Mouse (Mus musculus) hindbrain, embryonic 12.5 days (tissue): ENCODE data around the gene Spen. TPM values are rescaled to one million over a fixed set of nuclear protein-coding genes. Genes with fewer than 3 reads are reported as not detected.
A peak's percentile ranks its signal among the peaks of the same experiment; 100 is the strongest.

Experiments
- ATAC-seq: fragments of 200-750 bp; cut with Nextera tagmentation; 2 replicates; pipeline ENCODE4 v1.8.0; 2017; ENCODE audit warnings: moderate TSS enrichment; ENCODE audit not compliant: low FRiP score
- H3K27ac ChIP-seq: fragments of 300-500 bp; sonication (generic); 2 replicates; pipeline ENCODE4 v1.5.1; 2016; ENCODE audit warnings: mild to moderate bottlenecking
- H3K27me3 ChIP-seq: fragments of 300-500 bp; sonication (generic); 2 replicates; pipeline ENCODE4 v1.6.1; 2016; ENCODE audit warnings: mild to moderate bottlenecking
- H3K36me3 ChIP-seq: fragments of 300-500 bp; sonication (generic); 2 replicates; pipeline ENCODE4 v1.6.1; 2016; ENCODE audit warnings: mild to moderate bottlenecking
- H3K4me1 ChIP-seq: fragments of 300-500 bp; sonication (generic); 2 replicates; pipeline ENCODE4 v1.6.1; 2016
- H3K4me2 ChIP-seq: fragments of 300-500 bp; sonication (generic); replicated peaks from 2 replicates; pipeline ENCODE4 v1.6.1; 2016; ENCODE audit warnings: mild to moderate bottlenecking
- H3K4me3 ChIP-seq: fragments of 300-500 bp; sonication (generic); 2 replicates; pipeline ENCODE4 v1.5.1; 2016; ENCODE audit warnings: mild to moderate bottlenecking
- H3K9ac ChIP-seq: fragments of 300-500 bp; sonication (generic); 2 replicates; pipeline ENCODE4 v1.6.1; 2016; ENCODE audit warnings: mild to moderate bottlenecking, moderate library complexity
- H3K9me3 ChIP-seq: fragments of 300-500 bp; sonication (generic); replicated peaks from 2 replicates; pipeline ENCODE4 v1.6.1; 2016; ENCODE audit warnings: mild to moderate bottlenecking
- WGBS: fragments of 180-500 bp; shearing (Covaris S2); methylation state at CpG from one replicate; pipeline ENCODE4 v1.1.7; 2016; 5-methylcytosine and 5-hydroxymethylcytosine counted together
- polyA plus RNA-seq: library from polyadenylated mRNA; unstranded; fragments of >200 nt; fragmentation: Nextera tagmentation; extraction: Ambion mirVana; gene quantifications from 2 replicates; pipeline ENCODE4 v1.2.1, GENCODE M21; 2016

Spen gene
- polyA plus RNA-seq, 1 experiment from 2014 or later: 21.7 TPM

- 95% methylated on average over 9 of the region's 9 CpGs for WGBS
- Histone ChIP-seq H3K4me1 (peaks cover 11% of the 10 kb centered on the region), H3K36me3 (peaks cover 75% of the 10 kb centered on the region), H3K9ac (no peak overlapping the region), H3K27me3 (no peaks in the 10 kb centered on the region), H3K4me3 (no peak overlapping the region), H3K9me3 (no peaks in the 10 kb centered on the region), H3K4me2 (no peak overlapping the region), H3K27ac (no peak overlapping the region)
- no peak for ATAC-seq
These were observed 86.4 kb downstream of the Spen start for GRCm38 (mm10) chr4:141451916-141452450.

DNA sequence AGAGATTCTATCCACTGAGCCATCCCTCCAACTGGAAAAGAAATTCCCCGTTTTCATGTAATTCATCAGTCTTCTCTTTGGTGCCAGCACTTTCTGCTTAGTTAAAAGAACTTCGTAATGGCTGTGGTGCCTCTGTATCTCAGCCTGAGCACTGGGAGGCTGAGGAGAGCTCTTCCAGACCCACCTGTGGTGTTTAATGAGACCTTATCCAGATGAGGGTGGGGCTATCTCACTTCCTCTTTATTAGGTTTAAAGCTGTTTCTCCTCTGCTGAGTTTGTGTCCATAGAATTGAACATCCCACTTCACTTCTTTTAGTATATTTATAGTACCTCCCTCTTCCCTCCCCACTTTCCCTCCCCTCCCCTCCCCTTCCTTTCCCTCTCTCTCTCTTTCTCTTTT, 87.1 kb downstream of the Spen start:
- H3K27me3 ChIP-seq: no peaks in the 10 kb centered on the region
- ATAC-seq: no peak
- 82% methylated on average over 2 of the region's 2 CpGs for WGBS
- H3K4me2 ChIP-seq: no peak overlapping the region
- H3K4me3 ChIP-seq: no peak overlapping the region
- H3K36me3 ChIP-seq: peaks cover 76% of the 10 kb centered on the region
- no peak overlapping the region for H3K27ac ChIP-seq
- H3K4me1 ChIP-seq: peaks cover 15% of the 10 kb centered on the region
- no peaks in the 10 kb centered on the region for H3K9me3 ChIP-seq
- no peak overlapping the region for H3K9ac ChIP-seq

GRCm38 (mm10) chr4:141446211-141446610, 92.2 kb downstream of the Spen start:
- Histone ChIP-seq H3K9ac (no peak overlapping the region), H3K27ac (no peak overlapping the region), H3K36me3 (peaks cover 39% of the 10 kb centered on the region), H3K4me3 (no peak overlapping the region), H3K4me1 (peaks cover 20% of the 10 kb centered on the region), H3K27me3 (no peaks in the 10 kb centered on the region), H3K4me2 (no peak overlapping the region), H3K9me3 (no peaks in the 10 kb centered on the region)
- no peak for ATAC-seq
- 74% methylated on average over 7 of the region's 7 CpGs for WGBS

DNA sequence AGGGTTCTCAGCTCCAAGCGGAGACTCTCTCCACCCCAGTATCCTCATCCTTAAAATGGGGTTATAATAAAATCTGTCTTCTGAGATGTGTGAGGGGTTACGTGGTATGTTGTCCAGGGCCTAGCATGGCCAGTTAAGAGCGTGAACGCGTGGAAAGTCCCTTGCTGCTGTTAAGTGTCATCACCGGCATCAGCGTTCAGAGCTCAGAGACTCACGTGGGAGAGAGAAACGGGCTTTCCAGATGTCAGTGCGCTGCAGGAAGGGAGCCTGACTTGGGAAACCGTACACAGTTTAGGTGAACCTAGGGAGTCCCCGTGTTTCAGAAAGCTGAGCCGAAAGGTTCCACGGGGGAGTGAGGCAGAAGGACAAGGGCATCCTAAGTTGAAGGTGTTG, 93.1 kb downstream of the Spen start:
- H3K27ac ChIP-seq: peak overlapping the region; percentile 84
- H3K9me3 ChIP-seq: no peaks in the 10 kb centered on the region
- peak overlapping the region; percentile 100 for H3K4me3 ChIP-seq
- ATAC-seq: no peak
- H3K9ac ChIP-seq: peak overlapping the region; percentile 98
- H3K4me1 ChIP-seq: peaks cover 20% of the 10 kb centered on the region
- 17% methylated on average over 14 of the region's 14 CpGs for WGBS
- peak overlapping the region; percentile 86 for H3K4me2 ChIP-seq
- no peaks in the 10 kb centered on the region for H3K27me3 ChIP-seq
- H3K36me3 ChIP-seq: peaks cover 36% of the 10 kb centered on the region

DNA sequence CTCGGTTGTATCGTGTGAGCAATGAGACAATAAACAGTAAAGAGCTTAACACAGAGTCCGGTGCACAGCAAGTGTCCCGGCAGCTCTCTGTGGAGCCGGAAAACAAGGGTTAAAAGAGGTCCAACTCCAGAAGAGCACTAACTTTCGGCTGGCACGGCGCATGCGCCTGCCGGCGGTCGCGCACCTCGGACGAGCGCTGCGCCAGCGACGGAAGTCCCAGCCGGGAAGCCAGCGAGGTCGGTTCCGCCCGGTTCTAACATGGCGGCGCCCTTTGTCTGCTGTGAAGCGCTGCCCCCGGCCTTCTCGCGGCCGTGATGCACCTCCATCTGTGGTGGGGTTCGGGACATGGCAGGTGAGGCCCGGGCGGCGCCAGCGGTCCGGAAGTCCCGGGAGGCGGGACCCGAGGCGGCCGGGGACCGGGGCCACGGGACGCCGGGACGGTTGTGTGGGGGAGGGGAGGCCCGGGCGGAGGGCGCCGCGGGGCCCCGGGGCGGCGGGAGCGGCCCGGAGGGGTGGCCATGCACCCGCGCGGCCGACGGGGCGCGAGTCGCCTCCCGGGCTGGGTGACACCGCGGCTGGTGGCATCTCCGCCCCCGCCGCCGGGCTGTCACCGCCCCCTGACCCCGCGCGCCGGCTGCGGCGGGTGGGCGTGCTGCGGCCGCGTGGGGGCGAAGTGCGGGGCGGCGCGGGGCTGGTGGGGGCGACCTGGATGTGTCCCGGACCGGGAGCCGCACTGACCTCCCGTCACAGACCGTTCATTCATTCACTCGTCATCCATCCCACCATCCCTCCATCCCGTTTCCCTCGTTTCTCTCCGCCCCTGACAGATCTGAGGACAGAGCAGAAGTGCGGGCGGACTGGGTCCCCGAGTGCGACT, 93.7 kb downstream of the Spen start, which contains the start of gene Zbtb17:
Zbtb17 (plus strand) TSS at position 204 of the 877 bp plus-strand sequence.
- H3K9ac ChIP-seq: peak within 1 kb of the TSS; percentile 98
- ATAC-seq: peak; percentile 91
- peaks cover 20% of the 10 kb centered on the region for H3K4me1 ChIP-seq
- peak within 1 kb of the TSS; percentile 86 for H3K4me2 ChIP-seq
- H3K4me3 ChIP-seq: peak within 1 kb of the TSS; percentile 100
- no peaks in the 10 kb centered on the region for H3K27me3 ChIP-seq
- peaks cover 29% of the 10 kb centered on the region for H3K36me3 ChIP-seq
- WGBS: under 1% methylated on average over 84 of the region's 102 CpGs
- H3K9me3 ChIP-seq: no peaks in the 10 kb centered on the region
- peak within 1 kb of the TSS; percentile 84 for H3K27ac ChIP-seq

DNA sequence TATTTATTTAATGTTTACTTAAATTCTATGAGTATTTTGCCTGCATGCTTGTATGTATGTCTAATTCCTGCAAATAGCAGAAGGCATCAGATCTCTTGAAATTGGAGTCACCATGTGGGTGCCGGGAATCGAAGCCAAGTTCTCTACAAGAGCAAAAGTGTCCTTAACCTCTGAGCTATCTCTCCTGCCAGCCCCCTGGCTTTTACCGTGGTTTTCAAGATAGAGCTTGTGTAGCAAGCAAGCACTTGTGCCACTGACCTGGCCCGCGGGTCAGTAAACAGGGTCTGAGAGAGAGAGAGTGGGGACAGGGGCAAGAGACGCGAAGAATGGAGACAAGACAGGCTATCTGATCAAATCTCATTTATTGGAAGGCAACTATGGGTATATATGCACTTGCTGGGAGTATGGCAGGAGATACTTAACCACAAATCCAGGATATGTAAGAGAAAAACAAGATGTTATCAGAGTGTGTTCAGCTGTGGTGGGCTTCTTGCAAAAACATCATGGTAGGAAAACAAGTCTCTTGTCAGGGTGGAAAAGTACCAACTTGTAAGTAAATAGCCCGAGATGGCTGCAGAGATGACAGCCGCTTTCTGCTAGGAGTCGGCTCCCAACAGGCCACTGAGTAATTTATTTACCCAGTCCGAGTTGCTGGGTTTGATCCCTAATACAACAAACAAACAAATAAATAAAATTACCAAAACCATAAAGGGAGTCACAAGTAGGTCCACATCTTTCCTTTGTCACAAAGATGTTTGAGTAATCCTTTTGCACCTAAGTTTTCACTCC, 94.6 kb downstream of the Spen start:
- peak overlapping the region; percentile 86 for H3K4me2 ChIP-seq
- no peaks in the 10 kb centered on the region for H3K9me3 ChIP-seq
- H3K4me3 ChIP-seq: peak overlapping the region; percentile 100
- ATAC-seq: peak; percentile 43; the same call in 1 of the 2 replicates
- WGBS: 51% methylated on average over 11 of the region's 11 CpGs
- H3K9ac ChIP-seq: peak overlapping the region; percentile 98
- peaks cover 21% of the 10 kb centered on the region for H3K36me3 ChIP-seq
- H3K27me3 ChIP-seq: no peaks in the 10 kb centered on the region
- H3K27ac ChIP-seq: no peak overlapping the region
- H3K4me1 ChIP-seq: peaks cover 20% of the 10 kb centered on the region

DNA sequence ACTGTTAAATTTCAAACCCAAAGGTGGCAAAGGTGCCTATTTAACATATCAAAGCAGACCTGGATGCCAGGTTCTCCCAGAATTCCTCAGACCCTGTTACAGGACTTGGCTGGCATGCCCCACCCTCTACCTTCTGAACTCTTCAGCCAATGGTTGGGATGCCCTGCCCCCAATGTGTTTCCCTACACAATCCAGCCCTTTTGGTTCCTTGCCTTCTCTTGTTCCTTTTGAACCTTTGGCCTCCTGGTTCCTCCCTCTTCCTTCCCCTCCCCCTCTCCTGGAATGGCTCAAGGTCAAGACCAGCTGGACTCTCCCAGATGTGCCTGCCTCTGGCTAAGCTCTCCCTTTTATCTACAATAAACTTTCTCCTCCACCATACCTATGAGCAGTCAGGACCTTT, 97.5 kb downstream of the Spen start:
- H3K4me2 ChIP-seq: no peak overlapping the region
- ATAC-seq: no peak
- H3K9ac ChIP-seq: no peak overlapping the region
- no peak overlapping the region for H3K4me3 ChIP-seq
- no peaks in the 10 kb centered on the region for H3K36me3 ChIP-seq
- H3K27ac ChIP-seq: no peak overlapping the region
- H3K9me3 ChIP-seq: no peaks in the 10 kb centered on the region
- H3K4me1 ChIP-seq: peaks cover 14% of the 10 kb centered on the region
- H3K27me3 ChIP-seq: no peaks in the 10 kb centered on the region

DNA sequence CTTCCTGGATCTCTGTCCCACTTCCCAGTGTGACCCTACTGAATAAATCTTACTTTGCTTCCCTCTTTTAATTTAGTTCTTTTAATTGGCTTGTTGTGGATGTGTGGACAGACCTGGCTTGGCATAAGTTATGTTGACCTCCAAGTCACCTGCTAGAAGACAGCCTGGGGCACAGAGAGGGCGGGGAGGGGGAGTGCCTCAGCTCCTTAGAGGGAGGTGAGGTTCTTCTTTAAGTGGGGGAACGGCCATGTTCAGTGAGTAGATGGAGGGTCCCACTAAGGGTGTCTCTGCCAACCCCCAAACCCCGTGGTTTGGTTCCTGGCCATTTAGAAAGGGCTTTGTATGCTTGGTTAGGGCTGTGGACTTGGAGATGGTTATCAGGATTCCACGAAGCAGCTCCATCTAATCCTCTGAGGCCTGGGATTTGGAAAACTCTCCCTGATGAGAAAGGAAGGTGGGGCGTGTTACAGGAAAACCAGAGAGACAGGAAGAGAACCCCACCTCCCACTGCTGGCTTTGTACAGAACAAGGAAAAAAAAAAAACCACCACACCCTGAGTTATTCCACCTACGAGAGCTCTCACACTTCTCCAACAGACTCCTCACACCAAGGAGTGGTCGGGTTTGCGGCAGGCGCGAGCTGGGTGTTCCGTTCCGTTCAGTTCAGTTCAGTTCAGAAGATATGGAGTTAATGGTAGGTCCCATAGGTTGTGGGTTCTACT, 99.2 kb downstream of the Spen start:
- no peaks in the 10 kb centered on the region for H3K27me3 ChIP-seq
- no peaks in the 10 kb centered on the region for H3K36me3 ChIP-seq
- WGBS: 84% methylated on average over 12 of the region's 12 CpGs
- H3K9ac ChIP-seq: no peak overlapping the region
- no peak for ATAC-seq
- H3K4me3 ChIP-seq: no peak overlapping the region
- no peak overlapping the region for H3K4me2 ChIP-seq
- H3K9me3 ChIP-seq: no peaks in the 10 kb centered on the region
- H3K4me1 ChIP-seq: peaks cover 6% of the 10 kb centered on the region; the same call in 1 of the 2 replicates
- H3K27ac ChIP-seq: no peak overlapping the region

DNA sequence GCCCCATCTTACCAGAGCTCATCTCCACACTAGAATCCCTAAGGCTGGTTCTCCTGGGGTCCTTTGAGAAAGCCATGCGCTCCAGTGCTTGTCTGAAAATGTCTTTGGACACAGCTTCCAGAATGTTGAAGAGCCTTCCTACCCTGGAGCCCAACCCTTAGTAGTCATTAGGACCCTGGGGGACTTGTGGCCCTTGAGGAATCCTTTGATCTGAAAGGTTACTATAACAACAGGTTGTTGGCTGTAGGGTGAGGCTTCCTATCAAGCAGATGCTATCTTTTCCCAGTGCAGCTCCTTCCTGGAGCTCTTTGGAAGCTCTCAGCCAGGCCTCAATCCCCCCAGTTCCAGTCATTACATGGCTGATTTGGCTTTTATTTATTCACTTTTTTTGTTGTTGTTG, 102.4 kb downstream of the Spen start, which contains the start of gene Srarp:
Srarp (minus strand) TSS at position 132 of the 400 bp plus-strand sequence.
- H3K9ac ChIP-seq: no peak within 1 kb of the TSS
- H3K4me2 ChIP-seq: no peak within 1 kb of the TSS
- WGBS: 93% methylated on average over 1 of the region's 1 CpGs
- ATAC-seq: no peak
- H3K27ac ChIP-seq: no peak within 1 kb of the TSS
- 0 out of 2 replicates have a peak, but pooled peaks cover 4% of the 10 kb centered on the region for H3K27me3 ChIP-seq
- no peaks in the 10 kb centered on the region for H3K36me3 ChIP-seq
- H3K4me1 ChIP-seq: no peaks in the 10 kb centered on the region
- no peaks in the 10 kb centered on the region for H3K9me3 ChIP-seq
- H3K4me3 ChIP-seq: no peak within 1 kb of the TSS

- Histone ChIP-seq H3K9ac (no peak overlapping the region), H3K4me1 (no peaks in the 10 kb centered on the region), H3K9me3 (no peaks in the 10 kb centered on the region), H3K27me3 (peaks cover 4% of the 10 kb centered on the region; the same call in 1 of the 2 replicates), H3K36me3 (no peaks in the 10 kb centered on the region), H3K4me2 (no peak overlapping the region), H3K4me3 (no peak overlapping the region), H3K27ac (no peak overlapping the region)
- WGBS: 83% methylated on average over 18 of the region's 18 CpGs
- no peak for ATAC-seq
These were observed 105.2 kb downstream of the Spen start for GRCm38 (mm10) chr4:141433191-141433590.

GRCm38 (mm10) chr4:141432666-141433065, 105.7 kb downstream of the Spen start:
- 66% methylated on average over 14 of the region's 14 CpGs for WGBS
- Histone ChIP-seq H3K4me2 (no peak overlapping the region), H3K27me3 (peaks cover 4% of the 10 kb centered on the region; the same call in 1 of the 2 replicates), H3K4me1 (no peaks in the 10 kb centered on the region), H3K9ac (no peak overlapping the region), H3K4me3 (no peak overlapping the region), H3K27ac (no peak overlapping the region), H3K36me3 (no peaks in the 10 kb centered on the region), H3K9me3 (no peaks in the 10 kb centered on the region)
- no peak for ATAC-seq
